Mouse (Mus musculus): ENCODE results near the gene Lzts2.
A peak's percentile ranks its signal among the peaks of the same experiment; 100 is the strongest.

The Lzts2 gene

GRCm38 (mm10) chr19:45003740-45004516, 10.3 kb upstream of the Lzts2 start:
- no peak for DNase-seq (ENCODE audit: low spot score)

DNA sequence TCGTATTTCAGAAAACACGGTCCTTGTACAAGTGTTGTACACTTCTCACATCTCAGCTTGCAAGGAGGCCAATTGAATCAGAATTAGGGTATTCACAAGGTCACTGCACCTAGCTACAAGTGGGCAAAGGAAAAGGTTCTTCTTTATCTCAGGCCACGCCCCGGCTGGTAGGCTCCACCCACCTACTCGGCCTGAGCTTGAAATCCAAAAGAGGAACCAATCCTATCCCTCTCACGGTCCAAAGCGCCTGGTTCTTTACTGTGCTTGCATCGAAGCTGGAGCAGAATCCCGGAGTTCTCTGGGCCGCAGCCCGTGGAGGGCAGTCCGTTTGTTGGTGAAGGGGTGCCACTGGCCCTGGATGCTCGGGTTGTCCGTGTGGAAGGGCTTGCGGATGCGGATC, 8.8 kb upstream of the Lzts2 start, which contains the start of gene Twnk:
Gene Twnk, plus strand, starts transcription at position 220 of the 400 bp plus-strand sequence.
- DNase-seq (ENCODE audit: low spot score), result no peak

GRCm38 (mm10) chr19:45005957-45006712, 8.1 kb upstream of the Lzts2 start, which contains the start of gene Mrpl43:
Gene Mrpl43, minus strand, starts transcription at chr19:45006442.
- peak; percentile 90 for DNase-seq (ENCODE audit: low spot score)

- DNase-seq (ENCODE audit: low spot score), result no peak
Measured at GRCm38 (mm10) chr19:45007021-45007420, 7.2 kb upstream of the Lzts2 start.

GRCm38 (mm10) chr19:45007425-45008191, 6.6 kb upstream of the Lzts2 start:
- no peak for DNase-seq (ENCODE audit: low spot score)

GRCm38 (mm10) chr19:45010646-45011045, 3.6 kb upstream of the Lzts2 start:
- DNase-seq (ENCODE audit: low spot score), result no peak

DNA sequence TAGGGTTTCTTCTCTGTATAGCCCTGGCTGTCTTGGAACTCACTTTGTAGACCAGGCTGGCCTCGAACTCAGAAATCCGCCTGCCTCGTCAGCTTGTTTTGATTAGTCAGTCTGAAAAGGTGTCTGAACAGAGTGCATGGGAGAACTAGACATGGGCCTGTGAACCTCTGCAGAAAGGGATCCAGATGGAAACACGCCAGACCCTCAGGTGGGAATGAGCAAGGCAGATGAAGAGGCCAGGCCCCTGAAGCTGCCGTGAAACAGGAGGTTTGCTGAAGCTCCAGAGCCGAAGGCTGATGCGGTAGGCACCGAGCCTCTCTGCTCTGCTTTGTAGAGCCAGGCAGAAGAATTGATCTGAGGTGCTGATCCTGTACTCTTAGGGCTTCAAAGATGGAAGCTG, 2.0 kb upstream of the Lzts2 start:
- DNase-seq (ENCODE audit: low spot score), result no peak

- DNase-seq (ENCODE audit: low spot score), result no peak
Measured at GRCm38 (mm10) chr19:45012636-45013035, 1.6 kb upstream of the Lzts2 start.

GRCm38 (mm10) chr19:45013581-45014225, 511 bp upstream of the Lzts2 start:
- DNase-seq (ENCODE audit: low spot score), result no peak

DNA sequence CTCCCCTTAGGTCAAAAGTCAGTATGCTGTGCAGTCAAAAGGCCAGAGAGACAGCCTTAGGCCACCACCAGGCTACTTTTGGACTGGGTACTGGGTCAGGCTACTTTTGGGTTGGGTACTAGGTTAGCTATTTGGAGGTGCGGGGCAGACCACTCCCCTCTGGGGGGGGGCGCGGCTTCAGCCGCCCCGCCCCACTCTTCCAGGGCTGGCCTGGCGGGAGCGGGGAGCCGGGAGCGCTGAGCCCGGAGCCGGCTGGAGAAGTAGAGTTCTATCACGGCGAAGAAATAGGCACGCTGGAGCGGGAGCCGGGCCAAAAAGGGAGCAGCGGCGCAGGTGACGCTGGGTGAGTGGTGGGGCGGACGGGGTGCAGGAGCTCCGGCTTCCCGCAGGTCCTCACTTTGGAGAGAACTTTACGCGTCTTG, 778 bp downstream of the Lzts2 start:
- DNase-seq (ENCODE audit: low spot score), result peak; percentile 57

- peak; percentile 62 for DNase-seq (ENCODE audit: low spot score)
Measured at GRCm38 (mm10) chr19:45015518-45016281, 1.5 kb downstream of the Lzts2 start.

DNA sequence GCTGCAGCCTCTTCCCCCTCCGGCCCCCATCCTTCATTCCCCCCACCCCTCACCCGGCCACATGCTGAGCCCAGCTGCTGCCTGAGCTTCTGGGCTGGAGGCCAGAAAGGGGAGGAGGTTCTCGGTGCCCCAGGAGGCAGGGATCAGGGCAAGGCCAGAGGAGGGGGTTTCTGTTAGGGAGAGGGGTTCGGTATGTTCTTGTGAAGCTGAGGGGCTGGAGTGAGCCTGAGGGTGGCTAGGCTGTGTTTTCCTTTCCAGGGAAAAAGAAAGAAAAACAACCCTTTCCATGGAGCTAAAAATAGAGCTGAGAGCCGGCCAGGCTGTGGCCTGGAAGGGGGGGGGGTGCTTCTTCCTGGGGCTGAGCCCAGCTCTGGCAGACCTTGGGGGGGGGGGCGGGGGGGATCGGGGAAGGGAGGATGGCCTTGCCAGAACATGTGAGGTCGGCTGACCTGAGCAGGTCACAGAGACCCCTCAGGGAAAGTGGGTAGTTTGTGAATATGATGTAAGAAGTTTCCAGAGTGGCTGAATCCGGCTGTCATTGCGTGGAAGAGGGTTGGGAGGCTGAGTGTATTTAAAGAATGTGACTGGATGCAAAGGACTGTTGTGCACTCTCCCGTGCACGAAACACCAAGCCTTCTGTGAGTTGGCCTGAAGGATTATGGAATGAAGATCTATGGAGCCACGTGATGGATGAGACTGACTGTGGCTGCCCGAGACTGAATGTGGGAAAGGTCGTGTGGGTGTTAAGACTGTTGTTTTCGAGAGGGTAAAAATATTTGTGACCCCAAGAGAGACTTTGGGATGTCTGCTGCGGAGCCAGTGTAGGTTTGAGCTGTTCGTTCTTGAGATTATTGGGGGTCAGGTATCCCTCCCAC, 2.4 kb downstream of the Lzts2 start:
- peak; percentile 91 for DNase-seq (ENCODE audit: low spot score)

DNA sequence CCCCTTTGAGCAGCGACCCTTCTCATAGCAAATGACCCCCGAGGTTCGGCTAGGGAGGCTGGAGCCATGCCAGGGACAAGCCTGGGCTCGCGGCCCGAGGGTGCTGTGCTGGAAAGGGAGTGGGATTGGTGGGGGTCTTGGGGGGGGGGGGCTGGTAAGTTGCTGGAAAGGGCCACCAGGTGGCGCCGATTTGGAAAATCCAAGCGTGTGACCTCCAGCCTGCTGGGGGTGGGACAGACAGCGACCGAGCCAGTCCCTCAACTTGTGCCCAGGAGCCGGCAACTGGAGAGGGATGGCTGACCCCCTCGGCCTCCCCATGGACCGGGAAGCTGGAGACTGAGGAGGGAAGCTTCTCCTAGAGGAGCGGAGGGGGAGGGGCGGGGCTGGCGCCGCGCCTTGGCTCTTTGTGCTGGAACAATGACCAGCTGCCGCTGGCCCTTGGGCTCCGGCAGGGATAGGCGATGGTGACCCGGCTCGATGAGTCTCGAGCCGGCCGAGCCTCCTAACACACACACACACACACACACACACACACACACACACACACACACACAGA, 3.1 kb downstream of the Lzts2 start:
- peak; percentile 75 for DNase-seq (ENCODE audit: low spot score)

GRCm38 (mm10) chr19:45017909-45018308, 3.7 kb downstream of the Lzts2 start:
- peak; percentile 88 for DNase-seq (ENCODE audit: low spot score)

DNA sequence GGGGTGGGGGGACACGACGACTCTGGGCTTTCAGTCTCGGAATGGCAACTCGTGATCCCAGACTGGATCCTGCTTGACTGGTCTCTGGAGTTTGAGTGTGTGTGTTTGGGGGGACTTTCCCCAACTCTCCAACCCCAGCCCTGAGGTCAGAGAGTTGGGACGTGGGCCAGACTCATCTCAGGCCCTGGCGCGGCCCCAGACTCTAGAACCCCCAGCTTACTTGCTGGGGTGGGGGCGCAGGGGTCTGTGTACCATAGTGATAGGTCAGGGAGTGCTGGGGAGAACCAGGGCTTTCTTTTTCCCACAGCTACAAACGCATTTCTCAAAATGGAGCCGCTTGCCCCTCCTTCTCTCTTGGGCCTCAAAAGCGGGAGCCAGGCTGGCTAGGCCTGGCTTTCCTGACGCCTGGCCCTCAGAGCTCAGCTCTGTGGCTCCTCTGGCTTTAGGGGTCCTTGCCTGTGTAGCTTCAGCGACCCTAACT, 4.2 kb downstream of the Lzts2 start:
- DNase-seq (ENCODE audit: low spot score), result no peak

- no peak for DNase-seq (ENCODE audit: low spot score)
Measured at GRCm38 (mm10) chr19:45020348-45020747, 6.1 kb downstream of the Lzts2 start.

DNA sequence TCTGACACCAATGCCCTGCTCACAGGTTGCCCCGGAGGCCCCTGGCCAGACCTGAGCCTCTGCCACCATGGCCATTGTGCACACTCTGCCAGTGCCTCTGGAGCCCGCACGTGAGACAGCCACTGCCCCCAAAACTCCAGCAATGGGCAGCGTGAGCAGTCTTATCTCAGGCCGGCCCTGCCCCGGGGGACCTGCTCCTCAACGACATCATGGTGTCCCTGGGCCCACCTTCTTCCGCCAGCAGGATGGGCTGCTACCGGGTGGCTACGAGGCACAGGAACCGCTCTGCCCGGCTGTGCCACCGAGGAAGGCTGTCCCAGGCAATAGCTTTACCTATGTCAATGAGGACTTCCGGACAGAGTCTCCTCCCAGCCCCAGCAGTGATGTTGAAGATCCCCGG, 7.1 kb downstream of the Lzts2 start:
- no peak for DNase-seq (ENCODE audit: low spot score)

- DNase-seq (ENCODE audit: low spot score), result no peak
Measured at GRCm38 (mm10) chr19:45023993-45024392, 9.8 kb downstream of the Lzts2 start.

GRCm38 (mm10) chr19:45024775-45025174, 10.6 kb downstream of the Lzts2 start:
- DNase-seq (ENCODE audit: low spot score), result no peak
